Mouse (Mus musculus) midbrain, embryonic 16.5 days (tissue): Measurements from ENCODE around the gene Olfr1431. TPM values are rescaled to one million over a fixed set of nuclear protein-coding genes. Genes with fewer than 3 reads are reported as not detected.
"Not testable (repeated sequence)": the region's sequence is repeated elsewhere in the genome, so short reads cannot be mapped to it uniquely, and the experiment has no call there.

Source experiments
- ATAC-seq: fragments of 200-750 bp; cut with Nextera tagmentation; 2 replicates; pipeline ENCODE4 v1.8.0; 2017; ENCODE audit warnings: moderate TSS enrichment
- H3K27ac ChIP-seq: fragments of 300-500 bp; sonication (generic); 2 replicates; pipeline ENCODE4 v1.5.1; 2014; ENCODE audit warnings: mild to moderate bottlenecking, low read length, mixed read lengths
- H3K27me3 ChIP-seq: fragments of 300-500 bp; sonication (generic); 2 replicates; pipeline ENCODE4 v1.6.1; 2014; ENCODE audit warnings: low read depth, low read length, mixed read lengths; ENCODE audit not compliant: control insufficient read depth, insufficient read depth
- H3K36me3 ChIP-seq: fragments of 300-500 bp; sonication (generic); 2 replicates; pipeline ENCODE4 v1.6.1; 2014; ENCODE audit warnings: mild to moderate bottlenecking, low read length, moderate library complexity, mixed read lengths; ENCODE audit not compliant: control insufficient read depth, insufficient read depth
- H3K4me1 ChIP-seq: fragments of 300-500 bp; sonication (generic); 2 replicates; pipeline ENCODE4 v1.6.1; 2014; ENCODE audit warnings: mild to moderate bottlenecking, low read length, mixed read lengths; ENCODE audit not compliant: control insufficient read depth, insufficient read depth
- H3K4me2 ChIP-seq: fragments of 300-500 bp; sonication (generic); 2 replicates; pipeline ENCODE4 v1.6.1; 2014; ENCODE audit warnings: mild to moderate bottlenecking, low read length, mixed read lengths
- H3K4me3 ChIP-seq: fragments of 300-500 bp; sonication (generic); 2 replicates; pipeline ENCODE4 v1.5.1; 2014; ENCODE audit warnings: low read depth, mild to moderate bottlenecking, low read length, moderate library complexity, mixed read lengths
- H3K9ac ChIP-seq: fragments of 300-500 bp; sonication (generic); 2 replicates; pipeline ENCODE4 v1.6.1; 2014; ENCODE audit warnings: low read depth, low read length, mixed read lengths
- H3K9me3 ChIP-seq: fragments of 300-500 bp; sonication (generic); replicated peaks from 2 replicates; pipeline ENCODE4 v1.6.1; 2014; ENCODE audit warnings: mild to moderate bottlenecking, low read length, mixed read lengths; ENCODE audit not compliant: control insufficient read depth, poor library complexity, severe bottlenecking
- WGBS: fragments of 180-500 bp; shearing (Covaris S2); extraction: QIAGEN DNeasy Blood & Tissue Kit; methylation state at CpG from one replicate; pipeline ENCODE4 v1.1.7; 2014; 5-methylcytosine and 5-hydroxymethylcytosine counted together
- polyA plus RNA-seq: library from polyadenylated mRNA; unstranded; fragments of >200 nt; fragmentation: Nextera tagmentation; extraction: Ambion mirVana; gene quantifications from 2 replicates; pipeline ENCODE4 v1.2.1, GENCODE M21; 2015

The Olfr1431 gene
- polyA plus RNA-seq = 0.08 TPM in 1 of 2 replicates, not detected in the other

DNA sequence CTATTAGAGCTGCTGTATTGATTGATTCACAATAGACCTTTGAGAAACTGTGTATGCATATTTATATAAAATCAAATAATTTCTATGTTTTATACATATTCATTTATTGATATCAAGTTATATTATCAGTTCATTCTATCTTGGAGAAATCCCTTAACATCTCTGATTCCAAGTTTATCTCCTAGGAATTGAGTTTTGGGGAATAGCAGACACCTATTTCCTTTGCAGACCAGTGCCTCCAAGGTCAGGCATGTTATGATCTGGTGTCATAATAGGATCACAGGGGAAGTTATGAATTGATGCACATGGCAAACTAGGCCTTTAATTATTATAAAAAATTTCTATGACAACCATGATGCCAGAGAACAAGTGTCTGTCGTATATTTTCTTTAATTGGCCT, at the start of gene Olfr1431:
Gene Olfr1431 (plus strand): TSS at position 301 of the 400 bp plus-strand sequence.
- Histone ChIP-seq H3K27ac (no peak within 1 kb of the TSS), H3K4me2 (no peak within 1 kb of the TSS), H3K27me3 (no peaks in the 10 kb centered on the region), H3K4me3 (no peak within 1 kb of the TSS), H3K9me3 (no peaks in the 10 kb centered on the region), H3K36me3 (no peaks in the 10 kb centered on the region), H3K9ac (no peak within 1 kb of the TSS), H3K4me1 (no peaks in the 10 kb centered on the region)
- 86% methylated on average over 1 of the region's 1 CpGs for WGBS
- ATAC-seq = no peak

DNA sequence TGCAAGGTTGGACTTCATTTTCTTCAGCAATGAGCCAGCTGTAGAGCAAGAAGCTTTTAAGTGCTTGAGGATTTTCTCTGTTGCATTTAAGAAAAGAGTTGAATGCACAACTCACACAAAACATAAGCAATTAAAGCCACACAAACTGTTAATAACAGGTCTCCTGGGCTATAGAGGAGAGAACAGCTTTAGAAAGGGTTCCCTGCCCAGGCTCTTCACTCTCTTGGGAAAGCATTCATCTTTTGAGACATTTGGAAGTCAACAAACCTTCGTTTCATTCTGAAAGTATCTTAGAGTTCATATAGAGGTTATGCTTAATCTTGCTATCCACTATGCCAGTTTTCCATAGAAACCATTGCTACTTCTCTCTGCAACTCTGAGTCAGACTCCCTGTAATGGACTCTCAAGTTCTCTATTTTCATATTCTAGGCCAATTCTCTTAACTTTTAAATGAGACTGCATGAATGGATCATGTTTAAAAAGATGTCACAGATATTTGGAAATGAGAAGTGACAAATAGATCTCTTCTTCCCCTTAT, 30.3 kb upstream of the Olfr1431 start, which contains the start of gene Olfr1555-ps1:
Gene Olfr1555-ps1 (minus strand): TSS at position 51 of the 538 bp plus-strand sequence.
- ATAC-seq, H3K27ac ChIP-seq, H3K9me3 ChIP-seq, H3K36me3 ChIP-seq, H3K27me3 ChIP-seq, H3K4me1 ChIP-seq, H3K4me2 ChIP-seq, H3K9ac ChIP-seq, H3K4me3 ChIP-seq: not testable (repeated sequence)
- 50% methylated on average over 1 of the region's 1 CpGs for WGBS

DNA sequence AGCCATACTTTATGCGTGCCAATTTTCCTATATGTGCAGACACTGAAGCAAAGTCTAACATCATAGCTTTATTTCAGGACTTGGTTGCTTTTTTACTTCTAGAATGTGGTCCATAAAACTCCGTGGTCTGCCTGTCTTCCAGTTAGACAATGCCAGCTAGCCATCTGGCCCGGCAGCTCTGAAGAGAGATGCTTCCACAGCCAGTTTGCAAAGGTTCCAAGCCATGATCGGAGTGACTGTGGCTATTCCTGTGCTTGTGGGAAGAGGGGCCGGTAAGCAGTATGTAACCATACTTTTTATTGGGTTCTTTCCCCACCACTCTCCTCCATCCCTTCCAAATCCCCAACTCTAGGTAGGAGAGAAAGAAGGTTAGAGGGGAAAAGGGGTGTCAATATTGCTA, 25.0 kb upstream of the Olfr1431 start:
- H3K4me3 ChIP-seq, H3K9me3 ChIP-seq, H3K4me1 ChIP-seq, H3K4me2 ChIP-seq, H3K36me3 ChIP-seq, H3K27ac ChIP-seq, ATAC-seq, H3K27me3 ChIP-seq, H3K9ac ChIP-seq: not testable (repeated sequence)
- 92% methylated on average over 5 of the region's 5 CpGs for WGBS

DNA sequence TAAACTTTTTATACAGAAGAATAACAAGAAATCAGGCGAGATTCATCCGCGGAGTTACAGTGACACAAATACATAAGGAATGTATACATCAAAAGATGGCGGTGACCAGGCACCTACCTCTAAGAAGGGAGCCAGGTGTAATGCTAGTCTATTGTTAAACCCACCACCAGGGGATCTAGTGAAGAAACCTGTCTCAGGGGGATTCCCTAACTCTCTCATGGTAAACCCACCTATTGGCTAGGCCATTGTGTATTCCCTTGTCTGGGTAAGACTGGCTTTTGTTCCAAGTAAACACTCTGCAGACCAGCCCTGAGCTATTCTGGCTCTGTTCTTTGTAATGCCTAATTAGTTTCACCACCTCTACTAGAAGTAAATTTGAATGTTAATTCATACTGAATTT, 1.4 kb upstream of the Olfr1431 start:
- not testable (repeated sequence) for H3K4me1 ChIP-seq, ATAC-seq, H3K27me3 ChIP-seq, H3K9ac ChIP-seq, H3K27ac ChIP-seq, H3K4me3 ChIP-seq, H3K36me3 ChIP-seq, H3K9me3 ChIP-seq, H3K4me2 ChIP-seq
- WGBS = 82% methylated on average over 4 of the region's 4 CpGs

DNA sequence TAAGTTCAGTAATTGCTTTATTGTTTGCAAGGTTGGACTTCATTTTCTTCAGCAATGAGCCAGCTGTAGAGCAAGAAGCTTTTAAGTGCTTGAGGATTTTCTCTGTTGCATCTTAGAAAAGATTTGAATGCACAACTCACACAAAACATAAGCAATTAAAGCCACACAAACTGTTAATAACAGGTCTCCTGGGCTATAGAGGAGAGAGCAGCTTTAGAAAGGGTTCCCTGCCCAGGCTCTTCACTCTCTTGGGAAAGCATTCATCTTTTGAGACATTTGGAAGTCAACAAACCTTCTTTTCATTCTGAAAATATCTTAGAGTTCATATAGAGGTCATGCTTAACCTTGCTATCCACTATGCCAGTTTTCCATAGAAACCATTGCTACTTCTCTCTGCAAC, 32.1 kb downstream of the Olfr1431 start, which contains the start of gene Olfr1432:
Gene Olfr1432 (minus strand): TSS at position 101 of the 400 bp plus-strand sequence.
- not testable (repeated sequence) for H3K27ac ChIP-seq, H3K4me3 ChIP-seq, H3K4me2 ChIP-seq, H3K9me3 ChIP-seq, H3K27me3 ChIP-seq, ATAC-seq, H3K4me1 ChIP-seq, H3K9ac ChIP-seq, H3K36me3 ChIP-seq

DNA sequence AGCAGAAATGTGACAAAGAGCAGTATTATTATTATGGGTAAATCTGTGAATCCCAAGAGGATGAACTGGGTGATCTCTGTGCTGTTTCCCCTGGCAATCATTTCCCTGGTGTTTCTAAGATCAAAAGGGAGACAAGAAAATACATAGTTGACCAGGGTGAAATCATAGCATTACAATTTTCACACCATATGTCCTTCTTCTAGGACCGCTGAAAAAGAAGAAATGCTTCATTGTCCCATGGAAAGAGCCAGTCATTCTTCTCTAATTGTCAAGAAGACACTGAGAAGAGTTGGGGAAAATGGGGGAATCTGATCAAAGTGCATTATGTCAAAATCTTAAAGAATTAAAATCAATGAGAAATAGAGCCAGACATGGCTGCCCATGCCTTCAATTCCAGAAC, 41.1 kb downstream of the Olfr1431 start, which contains the start of gene Olfr262:
Gene Olfr262 (minus strand): TSS at position 101 of the 400 bp plus-strand sequence.
- H3K4me1 ChIP-seq = no peaks in the 10 kb centered on the region

DNA sequence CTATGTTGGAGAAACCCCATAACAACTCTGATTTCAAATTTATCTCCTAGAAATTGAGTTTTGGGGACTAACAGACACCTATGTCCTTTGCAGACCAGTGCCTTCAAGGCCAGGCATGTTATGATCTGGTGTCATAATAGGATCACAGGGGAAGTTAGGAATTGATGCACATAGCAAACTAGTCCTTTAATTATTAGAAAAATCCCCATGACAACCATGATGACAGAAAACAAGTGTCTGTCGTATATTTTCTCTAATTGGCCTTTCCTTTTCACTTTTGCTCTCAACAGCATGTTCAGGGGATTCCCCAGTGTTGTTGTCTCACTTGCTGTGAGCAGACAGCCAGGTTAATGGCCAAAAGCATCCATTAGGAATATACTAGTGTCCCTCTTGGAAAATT, 60.3 kb downstream of the Olfr1431 start, which contains the start of gene Olfr235:
Gene Olfr235 (plus strand): TSS at position 301 of the 400 bp plus-strand sequence.
- Histone ChIP-seq H3K36me3 (no peaks in the 10 kb centered on the region), H3K4me2 (no peak within 1 kb of the TSS), H3K9ac (no peak within 1 kb of the TSS), H3K4me1 (no peaks in the 10 kb centered on the region), H3K4me3 (no peak within 1 kb of the TSS), H3K9me3 (no peaks in the 10 kb centered on the region), H3K27ac (no peak within 1 kb of the TSS), H3K27me3 (no peaks in the 10 kb centered on the region)
- 67% methylated on average over 1 of the region's 1 CpGs for WGBS
- ATAC-seq = no peak

More for the DNA sequence above, 41.1 kb downstream of the Olfr1431 start, which contains the start of gene Olfr262:
- H3K36me3 ChIP-seq = no peaks in the 10 kb centered on the region
- 96% methylated on average over 1 of the region's 1 CpGs for WGBS
- H3K27ac ChIP-seq = no peak within 1 kb of the TSS
- no peaks in the 10 kb centered on the region for H3K9me3 ChIP-seq
- no peak for ATAC-seq
- no peaks in the 10 kb centered on the region for H3K27me3 ChIP-seq
- no peak within 1 kb of the TSS for H3K4me3 ChIP-seq
- H3K9ac ChIP-seq = no peak within 1 kb of the TSS
- no peak within 1 kb of the TSS for H3K4me2 ChIP-seq

Other genes with a start within 250 kb of the Olfr1431 start
- 3.3 and 3.6 TPM in 2 replicates for gene Osbp, start 234.7 kb upstream of the Olfr1431 start, polyA plus RNA-seq
- gene Olfr1423, start 159.3 kb upstream of the Olfr1431 start, polyA plus RNA-seq = not detected in 2 replicates
- not detected in 2 replicates for gene Olfr1424, start 138.0 kb upstream of the Olfr1431 start, polyA plus RNA-seq
- gene Olfr1425, start 122.9 kb upstream of the Olfr1431 start, polyA plus RNA-seq = not detected in 2 replicates
- not detected in 2 replicates for gene Olfr1426, start 108.6 kb upstream of the Olfr1431 start, polyA plus RNA-seq
- gene Olfr1427, start 97.3 kb upstream of the Olfr1431 start, polyA plus RNA-seq = not detected in 2 replicates
- gene Olfr1428, start 84.7 kb upstream of the Olfr1431 start, polyA plus RNA-seq = not detected in 2 replicates
- gene Olfr76, start 77.4 kb upstream of the Olfr1431 start, polyA plus RNA-seq = not detected in 2 replicates
- gene Olfr1555-ps1, start 30.5 kb upstream of the Olfr1431 start, polyA plus RNA-seq = not detected in 2 replicates
- gene Olfr1432, start 32.0 kb downstream of the Olfr1431 start, polyA plus RNA-seq = not detected in 2 replicates
- gene Olfr262, start 41.0 kb downstream of the Olfr1431 start, polyA plus RNA-seq = not detected in 2 replicates
- 0.09 TPM in 1 of 2 replicates, not detected in the other for gene Olfr235, start 60.4 kb downstream of the Olfr1431 start, polyA plus RNA-seq
- gene Olfr1434, start 79.2 kb downstream of the Olfr1431 start, polyA plus RNA-seq = not detected in 2 replicates
- gene Olfr1436, start 98.5 kb downstream of the Olfr1431 start, polyA plus RNA-seq = not detected in 2 replicates
- gene Olfr1437, start 124.5 kb downstream of the Olfr1431 start, polyA plus RNA-seq = not detected in 2 replicates
- gene Olfr1438-ps1, start 135.3 kb downstream of the Olfr1431 start, polyA plus RNA-seq = not detected in 2 replicates
- gene Olfr1440, start 186.6 kb downstream of the Olfr1431 start, polyA plus RNA-seq = not detected in 2 replicates
- gene Olfr1441, start 216.8 kb downstream of the Olfr1431 start, polyA plus RNA-seq = not detected in 2 replicates
- not detected in 2 replicates for gene Pfpl, start 227.3 kb downstream of the Olfr1431 start, polyA plus RNA-seq